Mouse (Mus musculus) ovary, postnatal 14 days (tissue): ENCODE results near the gene F5.

Experiments
- DNase-seq: peaks from one replicate; pipeline ENCODE4 v3.0.0; 2022; ENCODE audit warnings: low spot score

F5 gene

GRCm38 (mm10) chr1:164235078-164235477, 83.4 kb downstream of the F5 start:
- no peak for DNase-seq

- no peak for DNase-seq
Measured at GRCm38 (mm10) chr1:164236078-164236477, 84.4 kb downstream of the F5 start.

GRCm38 (mm10) chr1:164241494-164241893, 89.9 kb downstream of the F5 start:
- DNase-seq, result no peak

- DNase-seq, result no peak
Measured at GRCm38 (mm10) chr1:164242809-164243208, 91.2 kb downstream of the F5 start.

GRCm38 (mm10) chr1:164247442-164247841, 95.8 kb downstream of the F5 start:
- DNase-seq, result no peak

GRCm38 (mm10) chr1:164247971-164248370, 96.3 kb downstream of the F5 start:
- DNase-seq, result no peak

- DNase-seq, result peak; percentile 97
Measured at GRCm38 (mm10) chr1:164248465-164249331, 97.1 kb downstream of the F5 start, which contains the start of gene Slc19a2. Gene Slc19a2, plus strand, starts transcription at chr1:164249046.

- DNase-seq, result no peak
Measured at GRCm38 (mm10) chr1:164249332-164249711, 97.7 kb downstream of the F5 start.

- no peak for DNase-seq
Measured at GRCm38 (mm10) chr1:164250391-164251150, 98.9 kb downstream of the F5 start.

GRCm38 (mm10) chr1:164251438-164251837, 99.8 kb downstream of the F5 start:
- no peak for DNase-seq

GRCm38 (mm10) chr1:164252551-164252950, 100.9 kb downstream of the F5 start:
- DNase-seq, result no peak

GRCm38 (mm10) chr1:164254836-164255235, 103.2 kb downstream of the F5 start:
- no peak for DNase-seq

GRCm38 (mm10) chr1:164260171-164261028, 108.8 kb downstream of the F5 start:
- DNase-seq, result no peak

- DNase-seq, result no peak
Measured at GRCm38 (mm10) chr1:164261553-164261952, 109.9 kb downstream of the F5 start.
